19 mouse cellular contexts compared by ENCODE assay signal in the genomic region with DNA sequence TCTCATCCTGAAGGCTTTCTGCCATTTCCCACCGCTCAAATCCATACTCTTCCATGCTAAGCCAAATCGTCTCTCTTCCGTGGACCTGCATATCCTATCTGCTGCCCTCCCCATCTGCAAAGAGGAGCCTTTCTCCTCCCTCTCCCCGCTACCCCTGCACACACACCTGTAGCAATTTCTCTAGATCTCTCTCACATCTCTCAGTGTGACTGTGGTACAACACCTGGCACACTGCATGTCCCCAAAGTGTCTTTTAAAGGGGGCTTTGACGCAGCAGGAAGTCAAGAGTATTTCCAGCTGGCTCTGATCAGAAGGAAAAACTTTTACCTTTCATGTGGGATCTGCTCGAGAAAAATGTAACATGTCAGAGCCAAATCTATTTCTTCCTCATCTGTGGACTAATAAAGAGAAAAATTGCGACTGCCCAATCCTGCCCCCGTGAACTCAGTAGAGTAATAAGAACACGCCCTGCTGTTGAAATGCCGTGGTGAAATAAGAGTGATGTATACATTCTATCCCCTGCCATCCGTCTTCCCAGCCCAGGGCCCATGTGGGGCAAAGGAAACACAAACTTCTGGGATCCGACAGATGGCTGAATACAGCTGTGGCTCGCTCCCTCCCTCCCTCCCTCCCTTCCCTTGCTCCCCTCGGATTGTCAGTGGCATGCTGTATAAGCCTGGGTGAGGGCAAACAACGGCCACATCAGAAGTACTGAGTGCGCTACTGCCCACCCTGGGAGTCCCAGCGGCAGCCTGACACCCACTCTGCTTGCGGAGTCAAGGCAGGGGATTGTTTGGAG. TPM values are rescaled to one million over a fixed set of nuclear protein-coding genes. Genes with fewer than 3 reads are reported as not detected.
DNase-seq lines count a peak whose midpoint lies in the region; ATAC-seq and TF ChIP-seq lines count a peak whose summit lies in the region.
"Had no signal": no experiment of that assay in that cellular context is flagged by ENCODE, and none has a peak within 500 bp of the region (broad histone marks: within the 10 kb centered on the region; RNA-seq: fewer than 3 reads in every experiment).

No protein-coding gene starts in this region.

- no peak overlapping the region for H3K27ac ChIP-seq in limb, embryonic 12.5 days
- no peak overlapping the region for H3K27ac ChIP-seq in limb, embryonic 10.5 days
- no peak overlapping the region for H3K27ac ChIP-seq in neural tube, embryonic 13.5 days (replicated peaks)
- peak overlapping the region; percentile 64 for H3K27ac ChIP-seq in thymus, adult 2 months (ENCODE audit: control insufficient read depth, insufficient read depth, low read length)
- H3K27ac ChIP-seq in forebrain, embryonic 10.5 days = no peak overlapping the region
- H3K27ac ChIP-seq: embryonic facial prominence, embryonic 13.5 days; hindbrain, embryonic 15.5 days; liver, embryonic 13.5 days; macrophage; midbrain, embryonic 12.5 days had no signal

- 0 out of 2 replicates have a peak, but pooled peaks have one; percentile 47 for ATAC-seq in limb, embryonic 12.5 days (ENCODE audit: insufficient number of reproducible peaks, insufficient read depth, low FRiP score, low TSS enrichment, low read depth)
- peak; percentile 19; the same call in 1 of the 2 replicates for ATAC-seq in neural tube, embryonic 13.5 days (ENCODE audit: low read depth)

- no peak overlapping the region for H3K4me3 ChIP-seq in limb, embryonic 12.5 days (replicated peaks)
- H3K4me3 ChIP-seq in limb, embryonic 10.5 days = no peak overlapping the region
- no peak overlapping the region for H3K4me3 ChIP-seq in neural tube, embryonic 13.5 days
- no peak overlapping the region for H3K4me3 ChIP-seq in thymus, adult 2 months (ENCODE audit: control insufficient read depth, insufficient read depth, low read length)
- no peak overlapping the region for H3K4me3 ChIP-seq in forebrain, embryonic 10.5 days
- H3K4me3 ChIP-seq: embryonic facial prominence, embryonic 13.5 days; hindbrain, embryonic 15.5 days; liver, embryonic 13.5 days; midbrain, embryonic 12.5 days had no signal

- no peaks in the 10 kb centered on the region for H3K36me3 ChIP-seq in limb, embryonic 12.5 days
- H3K36me3 ChIP-seq in limb, embryonic 10.5 days = no peaks in the 10 kb centered on the region
- H3K36me3 ChIP-seq in neural tube, embryonic 13.5 days = no peaks in the 10 kb centered on the region
- H3K36me3 ChIP-seq in thymus, adult 2 months (ENCODE audit: control insufficient read depth, insufficient read depth, low read length) = no peaks in the 10 kb centered on the region
- no peaks in the 10 kb centered on the region for H3K36me3 ChIP-seq in forebrain, embryonic 10.5 days (replicated peaks)
- H3K36me3 ChIP-seq: embryonic facial prominence, embryonic 13.5 days; hindbrain, embryonic 15.5 days; liver, embryonic 13.5 days; midbrain, embryonic 12.5 days had no signal

- no peak overlapping the region for H3K9ac ChIP-seq in limb, embryonic 12.5 days (replicated peaks)
- no peak overlapping the region for H3K9ac ChIP-seq in neural tube, embryonic 13.5 days
- H3K9ac ChIP-seq: embryonic facial prominence, embryonic 13.5 days; hindbrain, embryonic 15.5 days; liver, embryonic 13.5 days; midbrain, embryonic 12.5 days had no signal

- TF ChIP-seq CTCF in thymus, adult 2 months (IDR thresholded peaks at IDR 0.05; ENCODE audit: borderline replicate concordance, control insufficient read depth, extremely low read depth, insufficient read depth, low read length, poor library complexity) = no peak

- no peaks in the 10 kb centered on the region for H3K9me3 ChIP-seq in limb, embryonic 12.5 days
- no peaks in the 10 kb centered on the region for H3K9me3 ChIP-seq in limb, embryonic 10.5 days (replicated peaks)
- H3K9me3 ChIP-seq in neural tube, embryonic 13.5 days = no peaks in the 10 kb centered on the region
- no peaks in the 10 kb centered on the region for H3K9me3 ChIP-seq in forebrain, embryonic 10.5 days
- H3K9me3 ChIP-seq: embryonic facial prominence, embryonic 13.5 days; hindbrain, embryonic 15.5 days; liver, embryonic 13.5 days; midbrain, embryonic 12.5 days had no signal

- no peak for TF ChIP-seq POLR2A in thymus, adult 2 months (IDR thresholded peaks at IDR 0.05; ENCODE audit: control insufficient read depth, extremely low read depth, insufficient read depth, low read length, poor library complexity)

- peaks cover 10% of the 10 kb centered on the region for H3K4me1 ChIP-seq in limb, embryonic 12.5 days (replicated peaks)
- peaks cover 19% of the 10 kb centered on the region for H3K4me1 ChIP-seq in limb, embryonic 10.5 days
- H3K4me1 ChIP-seq in neural tube, embryonic 13.5 days (replicated peaks) = 0 out of 2 replicates have a peak, but pooled peaks cover 12% of the 10 kb centered on the region
- H3K4me1 ChIP-seq in thymus, adult 2 months (replicated peaks; ENCODE audit: control insufficient read depth, insufficient read depth, low read length) = peaks cover 17% of the 10 kb centered on the region
- no peaks in the 10 kb centered on the region for H3K4me1 ChIP-seq in forebrain, embryonic 10.5 days
- H3K4me1 ChIP-seq: hindbrain, embryonic 15.5 days; liver, embryonic 13.5 days; midbrain, embryonic 12.5 days had no signal

- H3K27me3 ChIP-seq in limb, embryonic 12.5 days = no peaks in the 10 kb centered on the region; the same call in 1 of the 2 replicates
- H3K27me3 ChIP-seq in limb, embryonic 10.5 days (ENCODE audit: low read depth, poor library complexity, severe bottlenecking) = no peaks in the 10 kb centered on the region
- H3K27me3 ChIP-seq in neural tube, embryonic 13.5 days = no peaks in the 10 kb centered on the region
- H3K27me3 ChIP-seq in thymus, adult 2 months (ENCODE audit: control insufficient read depth, insufficient read depth, low read length) = no peaks in the 10 kb centered on the region
- H3K27me3 ChIP-seq in forebrain, embryonic 10.5 days (ENCODE audit: poor library complexity, severe bottlenecking) = 0 out of 2 replicates have a peak, but pooled peaks cover 4% of the 10 kb centered on the region
- H3K27me3 ChIP-seq: embryonic facial prominence, embryonic 13.5 days; hindbrain, embryonic 15.5 days; liver, embryonic 13.5 days; midbrain, embryonic 12.5 days had no signal

- no peak for DNase-seq in limb, embryonic 10.5 days (ENCODE audit: low spot score)
- DNase-seq in neural tube, embryonic 10.5 days (ENCODE audit: extremely low spot score, low spot score) = no peak
- DNase-seq in thymus, adult 2 months = peak; percentile 64
- no peak for DNase-seq in layer of hippocampus, postnatal 10 days (ENCODE audit: low spot score in 2 of 2)
- no peak for DNase-seq in forebrain, embryonic 10.5 days (ENCODE audit: extremely low spot score, low spot score)
- DNase-seq: adrenal gland, postnatal 36 days; cerebellum, adult 9-10 months; gastrocnemius, postnatal 14 days; heart, postnatal 14 days; kidney, adult 8-10 months; kidney, postnatal 25 days; liver, embryonic 13.5 days; right cerebral cortex, adult 18-20 months had no signal

- WGBS in limb, embryonic 12.5 days = 54% methylated on average over 18 of the region's 18 CpGs
- 60% methylated on average over 18 of the region's 18 CpGs for WGBS in limb, embryonic 10.5 days
- 57% methylated on average over 18 of the region's 18 CpGs for WGBS in neural tube, embryonic 13.5 days
- 43% methylated on average over 18 of the region's 18 CpGs for WGBS in thymus, adult 2 months
- 75% methylated on average over 18 of the region's 18 CpGs for WGBS in forebrain, embryonic 10.5 days

- no peak overlapping the region for H3K4me2 ChIP-seq in limb, embryonic 12.5 days
- H3K4me2 ChIP-seq in neural tube, embryonic 13.5 days = no peak overlapping the region
- H3K4me2 ChIP-seq: embryonic facial prominence, embryonic 13.5 days; hindbrain, embryonic 15.5 days; liver, embryonic 13.5 days; midbrain, embryonic 12.5 days had no signal

RNA-seq across cellular contexts. Expression of a gene that starts 12.5 kb away (rescaled TPM):
- 3.1 and 3.9 TPM in 2 replicates for polyA plus RNA-seq in limb, embryonic 12.5 days (2016; fragmentation: Nextera tagmentation; extraction: Ambion mirVana)
- polyA plus RNA-seq in limb, embryonic 10.5 days (2016; fragmentation: Nextera tagmentation; extraction: Ambion mirVana) = 2.0 and 2.3 TPM in 2 replicates
- 3.8 and 5.1 TPM in 2 replicates for polyA plus RNA-seq in neural tube, embryonic 13.5 days (2015; fragmentation: Nextera tagmentation; extraction: Ambion mirVana)
- polyA plus RNA-seq in thymus, adult 2 months (2012; rRNA removed) = 17.5 and 20.9 TPM in 2 replicates
- total RNA-seq in layer of hippocampus, postnatal 10 days (2021) = 10 to 100 TPM; 44.1 to 50.0 TPM
- 1.8 and 2.3 TPM in 2 replicates for polyA plus RNA-seq in forebrain, embryonic 10.5 days (2016; fragmentation: Nextera tagmentation; extraction: Ambion mirVana)
